Mouse (Mus musculus) cerebellum, adult 9-10 months (tissue): ENCODE data around the gene Il1r2.

Experiments
- DNase-seq: peaks from one replicate; pipeline ENCODE4 v3.0.0; 2022

Gene Il1r2

DNA sequence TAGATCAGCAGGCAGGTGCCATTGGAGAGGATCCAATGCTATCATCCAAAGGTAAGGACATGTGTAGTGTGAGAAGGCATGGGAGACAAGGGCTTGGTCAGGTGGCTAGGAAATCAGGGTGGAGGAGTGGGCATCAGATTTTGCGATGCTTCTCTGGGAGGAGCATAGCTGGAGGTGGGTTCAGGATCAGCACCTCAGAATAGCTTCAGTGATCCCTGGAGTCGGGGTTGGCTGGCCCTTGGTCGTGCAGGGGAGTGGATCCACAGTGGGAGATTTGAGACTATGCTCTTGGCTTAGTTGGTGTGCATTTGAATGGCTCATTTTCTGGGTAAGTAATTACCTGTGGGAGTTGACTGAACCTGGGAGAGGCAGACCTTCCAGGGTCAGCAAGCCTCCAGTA is 59.7 kb downstream of the Il1r2 start:
- no peak for DNase-seq

DNA sequence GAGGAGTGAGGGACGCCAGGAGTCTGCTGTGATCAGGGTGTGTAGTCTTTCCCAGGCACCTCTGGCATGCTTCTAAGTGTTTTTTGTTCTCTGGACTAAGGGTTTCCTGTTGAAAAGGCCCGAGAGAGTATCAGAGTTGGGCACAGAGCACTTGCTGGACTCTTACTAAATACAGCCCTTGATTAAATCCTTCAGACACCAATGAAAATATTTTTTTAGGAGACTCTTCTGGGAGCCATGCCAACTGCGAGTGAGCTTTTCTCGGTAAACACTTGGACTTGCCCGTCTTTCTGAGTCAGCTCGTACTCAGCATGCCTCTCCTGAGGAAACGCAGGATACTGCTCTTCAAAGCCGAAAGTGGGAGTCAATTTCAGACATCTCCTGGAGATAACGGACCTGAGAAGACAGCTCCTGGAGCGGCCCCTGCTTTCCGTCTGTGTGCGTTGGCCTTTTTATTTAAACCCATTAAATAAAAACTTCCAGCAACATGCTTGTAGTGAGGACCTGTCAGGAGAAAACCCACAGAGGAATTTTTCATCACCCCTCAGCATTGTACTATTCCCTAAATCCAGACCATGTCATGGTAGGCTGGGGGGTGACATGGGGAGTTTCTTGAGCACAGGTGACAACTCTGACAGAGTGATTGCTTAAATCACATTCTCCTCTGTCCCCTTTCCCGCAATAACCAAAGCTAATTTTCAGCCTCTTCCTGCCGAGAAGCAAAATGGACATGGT is 66.1 kb downstream of the Il1r2 start:
- DNase-seq: peak; percentile 7

DNA sequence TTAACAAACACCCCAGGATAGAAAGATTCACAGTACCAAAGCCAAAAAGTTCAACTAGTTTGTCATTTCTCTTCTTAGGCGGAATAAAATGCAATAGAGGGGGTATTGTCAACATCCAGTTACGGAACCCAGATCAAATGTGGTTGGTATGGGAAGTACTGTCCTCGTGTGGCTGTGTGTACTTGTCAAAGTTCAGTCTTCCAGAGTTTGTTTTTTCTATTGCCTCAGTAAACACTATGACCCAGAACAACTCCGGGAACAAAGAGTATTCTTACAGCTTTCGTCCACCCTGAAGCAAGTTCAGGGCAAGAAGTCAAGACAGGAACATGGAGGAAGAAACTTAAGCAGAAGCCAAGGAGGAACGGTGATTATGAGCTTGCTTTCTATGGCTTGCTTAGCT is 82.2 kb downstream of the Il1r2 start:
- no peak for DNase-seq

DNA sequence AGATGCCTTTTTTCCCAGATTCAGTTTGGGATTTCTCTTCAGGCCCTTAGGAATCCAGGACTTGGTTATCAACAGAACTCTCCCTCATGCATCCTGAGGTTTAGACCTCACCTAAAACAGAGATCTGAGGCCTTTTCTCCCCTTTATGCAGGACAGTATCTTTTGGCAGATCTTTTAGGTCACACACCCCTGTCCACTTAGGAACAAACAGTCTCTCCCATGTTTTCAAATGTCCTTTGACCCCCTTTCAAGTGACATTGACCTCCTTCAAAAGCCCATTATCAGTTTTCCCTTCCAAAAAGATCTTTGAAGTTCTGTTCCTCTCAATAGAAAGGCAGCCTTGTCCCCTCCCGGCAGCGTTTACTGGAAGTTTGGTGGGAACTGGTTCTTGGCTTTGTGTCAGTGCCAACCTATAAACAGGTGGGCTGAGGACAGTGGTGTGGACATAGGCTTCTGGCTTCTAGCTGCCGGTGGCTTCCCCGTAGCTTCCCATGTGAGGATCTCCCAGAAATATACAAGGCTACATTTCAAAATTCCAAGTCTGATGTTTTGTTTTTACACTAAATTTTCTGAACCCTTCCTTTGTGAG is 89.5 kb downstream of the Il1r2 start:
- DNase-seq: no peak

DNA sequence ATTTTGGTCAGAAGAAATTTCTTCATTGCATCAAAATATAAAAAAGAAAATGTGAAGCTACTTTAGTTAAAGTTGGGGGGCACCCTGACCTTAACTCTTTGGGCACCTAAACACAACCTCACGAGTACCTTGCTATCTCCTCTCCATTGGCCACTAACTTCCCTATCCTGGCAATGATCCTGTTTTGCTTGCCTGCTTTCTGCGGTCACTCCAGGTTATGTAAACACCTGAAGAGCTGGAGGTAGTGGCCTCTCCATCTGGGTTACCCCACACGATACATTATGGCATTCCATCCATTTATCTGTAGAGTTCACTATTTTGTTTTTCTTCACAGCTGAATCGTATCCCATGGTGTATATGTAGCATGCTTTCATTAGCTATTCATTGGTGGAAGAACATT is 90.5 kb downstream of the Il1r2 start:
- no peak for DNase-seq

DNA sequence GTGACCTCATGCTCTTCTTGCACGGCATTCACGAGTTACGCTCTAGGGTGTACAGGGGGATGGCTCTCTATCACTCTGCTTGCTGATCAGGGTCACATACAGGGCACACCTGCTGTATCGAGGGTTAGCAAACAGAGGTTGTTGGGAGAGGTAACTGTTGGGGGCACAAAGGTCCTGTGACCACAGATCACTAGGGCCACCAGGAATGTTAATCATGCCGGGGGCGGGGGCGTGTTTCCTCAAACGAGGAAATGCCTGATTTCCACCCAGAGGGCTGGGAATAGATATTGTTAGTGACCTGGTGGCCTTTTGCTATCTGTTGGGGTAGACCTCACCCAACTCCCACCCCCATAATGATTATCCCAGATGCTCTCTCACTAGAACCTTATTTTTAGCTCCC is 93.7 kb downstream of the Il1r2 start:
- DNase-seq: no peak

DNA sequence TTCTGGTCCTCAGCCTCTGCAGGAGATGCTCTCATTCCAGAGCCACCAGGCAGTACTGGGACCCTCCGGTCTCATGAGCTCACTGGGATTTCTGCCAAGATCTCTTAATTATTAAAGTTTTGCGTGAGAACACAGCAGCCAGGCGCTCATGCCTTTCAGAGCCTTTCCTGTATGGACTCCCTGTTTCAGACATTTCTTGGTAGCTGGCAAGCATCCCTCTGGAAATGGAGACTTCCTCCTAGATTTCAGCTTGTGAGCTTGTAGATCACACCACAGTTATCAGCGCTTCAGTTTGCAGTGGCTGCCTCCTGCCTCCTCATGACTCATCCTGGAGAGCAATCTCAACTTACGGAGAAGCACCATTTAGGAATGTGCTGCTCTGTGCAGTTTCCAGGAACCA is 98.0 kb downstream of the Il1r2 start:
- no peak for DNase-seq

DNA sequence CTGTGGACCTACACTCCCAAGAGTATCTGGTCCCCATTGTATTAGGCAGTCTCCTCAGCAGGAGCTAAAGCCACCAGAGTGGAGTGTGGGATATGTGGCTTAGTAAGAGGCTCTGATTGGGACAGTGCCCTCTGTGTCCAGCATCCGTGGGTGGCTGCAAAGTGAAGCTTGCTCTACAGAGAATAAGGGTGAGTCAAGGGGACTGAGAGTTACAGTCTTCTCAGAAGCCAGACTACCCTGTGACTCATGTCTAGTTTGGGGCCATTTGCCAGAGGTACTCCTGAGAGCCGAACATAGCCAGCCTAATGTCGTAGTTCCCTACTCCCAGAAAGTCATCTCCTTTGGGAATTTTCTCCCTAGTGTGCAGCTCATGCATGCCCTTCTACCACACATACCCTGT is 100.3 kb downstream of the Il1r2 start:
- DNase-seq: no peak
